Mouse (Mus musculus) urinary bladder, adult 2 months (tissue): ENCODE data around the gene Pard6b. TPM values are rescaled to one million over a fixed set of nuclear protein-coding genes. Genes with fewer than 3 reads are reported as not detected.
"Not testable (repeated sequence)": the region's sequence is repeated elsewhere in the genome, so short reads cannot be mapped to it uniquely, and the experiment has no call there.

Experiments
- DNase-seq: peaks from one replicate; pipeline ENCODE4 v3.0.0; 2022; ENCODE audit warnings: low spot score
- polyA plus RNA-seq: library from polyadenylated mRNA; depleted of rRNA; stranded (reverse); fragments of >200 nt; gene quantifications from 2 replicates; pipeline ENCODE4 v1.2.3, GENCODE M21; 2012; rRNA removed

Gene Pard6b
- 6.3 and 8.3 TPM in 2 replicates for polyA plus RNA-seq

- peak; percentile 87 for DNase-seq
These were observed at the start of gene Pard6b for GRCm38 (mm10) chr2:168080431-168081246. Gene Pard6b (plus strand): TSS chr2:168081004.

GRCm38 (mm10) chr2:168031842-168032241, 49.0 kb upstream of the Pard6b start:
- DNase-seq: no peak

- DNase-seq: no peak
These were observed 46.9 kb upstream of the Pard6b start for GRCm38 (mm10) chr2:168033905-168034304.

- DNase-seq: no peak
These were observed 44.9 kb upstream of the Pard6b start for GRCm38 (mm10) chr2:168035907-168036306.

GRCm38 (mm10) chr2:168037063-168037462, 43.7 kb upstream of the Pard6b start:
- DNase-seq: no peak

- no peak for DNase-seq
These were observed 40.1 kb upstream of the Pard6b start for GRCm38 (mm10) chr2:168040751-168041150.

GRCm38 (mm10) chr2:168042019-168042418, 38.8 kb upstream of the Pard6b start:
- no peak for DNase-seq

GRCm38 (mm10) chr2:168044681-168045287, 36.0 kb upstream of the Pard6b start:
- DNase-seq: no peak

- no peak for DNase-seq
These were observed 35.4 kb upstream of the Pard6b start for GRCm38 (mm10) chr2:168045357-168045756.

GRCm38 (mm10) chr2:168045771-168046170, 35.0 kb upstream of the Pard6b start:
- no peak for DNase-seq

- DNase-seq: no peak
These were observed 34.3 kb upstream of the Pard6b start for GRCm38 (mm10) chr2:168046467-168046866.

- no peak for DNase-seq
These were observed 31.7 kb upstream of the Pard6b start for GRCm38 (mm10) chr2:168049002-168049635.

- DNase-seq: no peak
These were observed 30.5 kb upstream of the Pard6b start for GRCm38 (mm10) chr2:168050000-168050942.

- no peak for DNase-seq
These were observed 28.6 kb upstream of the Pard6b start for GRCm38 (mm10) chr2:168052156-168052555.

GRCm38 (mm10) chr2:168052689-168053088, 28.1 kb upstream of the Pard6b start:
- peak; percentile 49 for DNase-seq

GRCm38 (mm10) chr2:168054142-168054541, 26.7 kb upstream of the Pard6b start:
- no peak for DNase-seq

- no peak for DNase-seq
These were observed 24.7 kb upstream of the Pard6b start for GRCm38 (mm10) chr2:168055910-168056665.

- DNase-seq: no peak
These were observed 24.2 kb upstream of the Pard6b start for GRCm38 (mm10) chr2:168056666-168056933.

- DNase-seq: not testable (repeated sequence)
These were observed 22.9 kb upstream of the Pard6b start for GRCm38 (mm10) chr2:168057876-168058275.

GRCm38 (mm10) chr2:168058488-168059199, 22.2 kb upstream of the Pard6b start:
- DNase-seq: no peak
